Mouse (Mus musculus) activated CD4-positive, CD25-positive, alpha-beta regulatory T cell, adult 4 months (primary cell): ENCODE results near the gene Gpx2. TPM values are rescaled to one million over a fixed set of nuclear protein-coding genes. Genes with fewer than 3 reads are reported as not detected.
"Not testable (repeated sequence)": the region's sequence is repeated elsewhere in the genome, so short reads cannot be mapped to it uniquely, and the experiment has no call there.

ENCODE experiments used
- ATAC-seq: one replicate; pipeline ENCODE4 v1.8.0; 2017
- polyA plus RNA-seq, 2 experiments: library from polyadenylated mRNA; unstranded; fragments of 100-300 nt; shearing (Covaris generic); gene quantifications; one replicate each; pipeline ENCODE4 v1.2.1; 2017

The Gpx2 gene
- polyA plus RNA-seq, 2 experiments from 2014 or later: not detected

DNA sequence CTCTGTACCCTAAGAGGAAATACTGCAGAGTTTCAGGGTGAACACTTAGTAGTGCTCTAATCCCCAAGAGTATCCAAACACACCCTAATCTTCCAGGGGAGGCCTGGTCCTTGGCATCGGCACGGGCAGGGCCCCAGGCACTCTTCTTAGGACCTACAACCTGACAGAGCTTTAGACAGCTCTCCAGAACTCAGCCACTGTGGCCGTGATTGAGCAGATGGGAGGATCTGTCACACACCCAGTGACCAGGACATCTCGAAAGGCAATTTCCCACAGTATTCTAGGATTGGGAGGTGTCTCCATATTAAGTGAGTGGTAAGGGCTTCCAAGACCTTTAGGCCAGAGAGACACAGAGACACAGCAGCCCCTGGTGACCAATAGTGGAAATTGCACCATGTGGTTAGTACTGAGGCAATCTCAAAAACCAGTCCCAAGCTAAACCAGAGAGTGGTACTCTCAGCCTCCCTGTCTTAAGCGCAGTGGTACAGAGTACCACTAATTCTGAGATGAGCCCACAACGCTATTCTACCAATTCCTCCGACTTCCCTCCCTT, 8.4 kb upstream of the Gpx2 start:
- ATAC-seq: peak; percentile 78

DNA sequence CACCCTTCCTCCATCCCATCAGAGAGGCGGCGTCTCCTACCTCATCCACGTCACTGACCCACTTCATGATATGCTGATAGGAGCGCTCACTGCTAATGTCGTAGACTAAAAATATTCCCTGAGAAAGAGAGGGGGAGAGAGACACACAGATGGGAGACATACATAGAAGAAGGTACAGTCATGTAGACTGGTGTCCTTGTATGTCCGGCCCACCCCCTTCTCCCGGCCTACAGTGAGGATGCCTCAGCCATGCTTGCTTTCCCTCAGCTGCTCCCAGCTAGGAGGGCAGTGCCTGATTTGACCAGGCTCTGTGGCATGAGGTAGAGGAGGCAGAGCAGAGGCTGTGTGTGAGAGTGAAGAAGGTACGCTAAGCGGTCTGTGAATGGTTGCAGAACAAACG, 7.7 kb upstream of the Gpx2 start:
- no peak for ATAC-seq

DNA sequence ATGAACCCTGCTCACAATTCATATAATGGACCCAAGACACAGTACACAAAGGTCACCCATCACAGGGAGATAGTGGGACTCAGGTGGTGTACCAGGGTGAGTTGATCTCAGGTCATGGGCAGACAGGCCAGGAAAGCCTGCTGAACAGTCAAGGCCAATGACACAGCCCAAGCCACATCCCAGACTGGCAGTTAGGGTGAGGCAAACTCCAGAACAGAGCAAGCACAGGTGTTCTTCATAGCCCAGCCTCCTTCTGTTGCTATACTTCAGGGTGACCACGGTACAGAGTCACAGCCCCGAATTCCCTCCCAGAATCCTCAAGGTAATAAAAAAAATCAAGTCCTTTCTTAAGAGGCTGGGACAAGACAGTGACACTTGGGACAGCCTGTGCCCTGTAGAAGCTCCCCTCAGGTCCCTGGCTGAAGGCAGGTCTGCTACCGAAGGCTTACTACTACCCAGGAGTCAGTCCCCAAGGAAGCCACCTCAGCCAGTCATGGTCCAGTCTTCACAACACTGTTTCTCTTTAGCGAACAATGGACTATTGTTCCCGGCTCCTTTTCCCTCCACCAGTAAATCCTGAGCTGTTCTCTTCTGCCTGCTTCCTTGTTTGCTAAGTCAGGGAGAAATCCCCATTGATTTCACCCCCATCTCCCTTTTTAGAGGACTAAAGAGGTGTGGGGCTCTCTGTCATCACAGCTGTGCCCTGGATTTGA, 2.8 kb upstream of the Gpx2 start:
- ATAC-seq: no peak

DNA sequence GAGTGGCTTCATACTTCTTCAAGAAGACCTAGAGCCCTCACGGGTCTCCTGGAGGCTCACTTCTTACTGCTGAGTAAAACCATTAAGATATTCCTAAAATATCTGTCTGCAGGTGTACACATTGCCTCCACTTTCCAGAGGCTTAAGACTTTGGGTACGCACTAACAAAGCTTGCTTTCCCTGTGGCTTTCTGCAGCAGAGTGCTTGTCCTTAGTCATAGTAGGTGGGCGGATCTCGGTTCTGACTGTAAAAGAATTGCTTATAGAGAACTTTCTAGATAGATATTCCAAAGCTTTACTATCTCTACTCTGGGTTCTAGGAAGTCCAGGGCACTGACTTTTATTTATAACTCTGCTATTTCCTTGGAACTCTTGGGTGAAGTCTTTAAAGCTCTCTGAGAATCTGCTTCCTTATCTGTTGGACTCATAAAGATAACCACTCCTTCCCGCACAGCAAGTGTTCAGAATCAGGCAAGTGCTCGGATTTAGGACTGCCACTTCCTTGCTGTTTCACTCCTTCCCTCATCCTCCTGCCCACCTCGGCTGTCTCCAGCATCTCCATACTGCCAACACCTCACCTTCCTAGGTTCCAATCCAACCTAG, 1.7 kb upstream of the Gpx2 start:
- no peak for ATAC-seq

DNA sequence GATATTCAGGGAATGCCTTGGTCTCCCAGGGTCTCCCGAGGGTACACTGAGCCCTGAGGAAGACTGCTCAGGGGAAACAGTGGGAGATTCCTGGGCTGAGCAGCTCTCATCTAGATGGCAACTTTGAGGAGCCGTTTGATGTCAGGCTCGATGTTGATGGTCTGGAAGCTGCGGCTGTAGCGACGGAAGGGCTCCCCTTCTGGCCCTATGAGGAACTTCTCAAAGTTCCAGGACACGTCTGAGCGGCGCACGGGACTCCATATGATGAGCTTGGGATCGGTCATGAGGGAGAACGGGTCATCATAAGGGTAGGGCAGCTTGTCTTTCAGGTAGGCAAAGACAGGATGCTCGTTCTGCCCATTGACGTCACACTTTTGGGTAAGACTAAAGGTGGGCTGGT, 2.8 kb downstream of the Gpx2 start:
- not testable (repeated sequence) for ATAC-seq

DNA sequence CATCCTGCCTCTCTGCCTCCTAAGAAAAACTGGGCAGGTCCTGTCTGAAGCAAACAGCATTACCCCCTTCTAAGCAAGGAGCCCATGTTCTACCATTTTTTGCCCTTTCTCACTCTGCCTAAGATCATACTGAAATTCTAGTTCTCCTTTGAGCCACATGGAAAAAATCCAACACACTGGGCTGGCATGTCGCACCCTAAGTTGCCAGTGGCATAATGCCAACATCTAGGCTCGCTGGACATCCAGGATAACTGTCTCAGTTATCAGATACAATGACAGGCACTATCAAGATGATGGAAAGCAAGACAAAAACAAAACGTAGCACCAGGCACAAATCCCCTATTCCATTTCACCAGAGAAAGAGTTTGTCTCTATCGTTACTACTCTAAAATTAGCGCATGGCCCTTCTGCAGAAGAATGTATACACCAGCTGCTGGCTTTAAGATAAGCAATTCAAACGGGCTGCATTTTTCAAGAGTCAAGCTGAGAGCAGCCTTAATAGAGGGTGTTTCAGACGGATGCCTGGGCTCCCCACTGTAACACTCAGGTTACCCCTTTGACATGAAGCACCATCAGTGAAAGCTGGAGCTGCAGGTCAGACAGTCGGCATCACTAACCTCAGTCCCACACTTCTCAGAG, 4.8 kb downstream of the Gpx2 start:
- no peak for ATAC-seq

DNA sequence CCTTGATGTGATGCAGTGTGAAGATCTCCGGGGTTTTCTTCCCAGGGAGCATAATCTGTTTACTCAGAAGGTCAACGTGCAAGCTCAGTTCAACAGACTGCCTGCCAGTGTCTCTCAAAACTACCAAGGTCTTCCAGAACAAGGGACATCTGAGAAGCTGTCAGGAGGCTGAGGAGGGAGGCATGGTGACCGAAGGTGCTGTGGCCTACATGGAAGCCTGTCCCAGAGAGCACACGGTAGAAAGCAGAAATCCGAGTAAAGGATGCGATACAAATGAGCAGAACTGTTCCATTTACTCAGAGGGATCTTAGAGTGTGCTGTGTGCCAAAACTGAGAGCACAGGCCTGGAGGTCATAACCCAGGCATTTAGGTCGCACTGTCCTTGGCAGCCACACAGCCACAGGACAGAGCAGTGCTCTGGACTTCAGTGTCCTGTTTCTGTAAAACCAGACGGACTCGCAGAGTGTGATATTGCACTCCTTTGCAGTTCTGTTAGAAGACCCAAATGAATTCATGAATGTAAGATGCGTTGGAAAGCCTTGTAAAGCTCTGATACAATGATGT, 11.2 kb downstream of the Gpx2 start:
- no peak for ATAC-seq

DNA sequence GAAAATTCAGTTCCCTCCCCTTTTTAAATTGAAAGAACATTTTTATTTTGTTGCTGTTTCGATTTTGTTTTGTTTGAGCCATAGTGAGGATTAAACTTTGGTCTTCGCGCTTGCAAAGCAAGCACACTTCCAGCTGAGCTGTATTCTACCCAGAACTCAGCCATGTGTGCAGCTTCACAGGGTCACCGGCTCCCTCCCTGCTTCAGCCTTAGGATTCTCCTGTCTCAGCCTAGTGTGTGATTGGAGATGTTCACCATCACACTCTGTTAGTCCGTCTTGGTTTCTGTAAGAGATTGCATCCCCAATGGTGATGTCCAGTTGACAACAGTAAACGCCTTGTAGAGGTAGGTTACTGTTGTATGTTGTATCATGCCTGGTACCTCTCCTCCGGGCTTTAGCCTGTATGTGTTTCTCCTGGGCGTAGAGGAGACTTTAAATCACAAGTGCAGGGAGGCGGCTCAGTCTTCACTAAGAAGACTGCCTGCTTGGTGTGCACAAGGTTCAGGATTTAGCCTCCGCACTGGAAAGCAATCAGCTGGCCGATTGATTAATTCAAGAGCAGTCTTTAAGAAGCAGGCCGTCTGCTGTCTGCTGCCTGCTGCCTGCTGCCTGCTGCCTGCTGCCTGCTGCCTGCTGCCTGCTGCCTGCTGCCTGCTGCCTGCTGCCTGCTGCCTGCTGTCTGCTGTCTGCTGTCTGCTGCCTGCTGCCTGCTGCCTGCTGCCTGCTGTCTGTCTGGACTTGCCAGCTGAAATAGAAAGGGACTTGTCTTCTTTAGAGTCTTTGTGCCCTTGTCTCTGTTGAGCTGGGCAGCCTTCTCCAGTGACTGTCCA, 14.5 kb downstream of the Gpx2 start:
- no peak for ATAC-seq

DNA sequence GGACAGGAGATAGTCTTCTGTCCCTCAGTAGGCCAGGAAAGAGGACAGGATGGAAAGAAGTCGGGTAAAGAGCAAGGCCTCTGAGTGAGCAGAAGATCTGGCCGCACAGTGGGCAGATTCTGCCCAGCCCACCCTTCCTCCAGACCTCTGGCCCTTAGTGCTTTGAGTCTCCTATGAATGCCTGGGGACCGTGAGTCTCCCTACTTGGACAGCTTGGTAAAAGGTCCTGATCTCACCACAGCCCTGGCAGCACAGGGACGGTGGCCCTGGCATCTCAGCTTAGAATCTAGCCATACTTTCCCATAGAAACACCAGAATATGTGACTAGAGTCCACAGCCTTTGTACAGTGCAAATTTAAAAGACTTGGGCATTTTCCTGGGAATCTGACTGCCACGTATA, 15.4 kb downstream of the Gpx2 start:
- ATAC-seq: no peak

DNA sequence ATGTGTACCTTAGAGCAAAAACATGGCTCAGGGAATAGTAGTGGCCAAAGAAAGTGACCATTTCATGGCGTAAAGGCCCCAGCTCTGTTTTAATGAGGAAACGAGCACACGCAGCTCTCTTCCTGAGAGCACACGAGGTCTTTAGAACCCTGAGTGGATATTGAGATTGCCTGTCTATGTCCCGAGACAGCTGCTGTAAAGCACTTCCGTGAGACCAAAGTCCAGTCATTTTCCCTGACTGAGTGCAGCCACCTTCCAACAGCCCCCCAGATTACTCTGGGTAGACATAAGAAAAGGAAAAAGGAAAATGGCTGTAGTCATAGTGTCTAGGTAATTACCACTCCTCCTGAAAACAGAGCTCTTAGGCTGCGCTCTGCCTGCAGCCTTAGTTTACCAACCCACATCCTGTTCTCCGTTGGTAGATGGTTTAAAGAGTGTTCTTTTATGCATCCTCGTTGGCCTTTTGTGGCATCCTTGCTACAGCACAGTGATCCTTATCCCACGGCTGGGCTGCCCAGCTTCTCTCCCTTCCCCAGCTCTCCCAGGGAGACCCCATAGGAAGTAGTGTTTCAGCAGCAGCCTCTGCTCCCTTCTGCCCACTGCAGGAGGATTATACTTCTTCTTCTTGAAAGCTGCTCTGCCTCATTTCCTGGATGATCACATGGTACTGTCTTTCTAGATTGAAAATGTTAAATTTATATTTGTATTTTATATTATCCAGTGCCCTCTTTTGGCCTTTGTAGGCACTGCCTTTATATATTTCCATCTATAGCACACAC, 16.9 kb downstream of the Gpx2 start:
- ATAC-seq: peak; percentile 94

DNA sequence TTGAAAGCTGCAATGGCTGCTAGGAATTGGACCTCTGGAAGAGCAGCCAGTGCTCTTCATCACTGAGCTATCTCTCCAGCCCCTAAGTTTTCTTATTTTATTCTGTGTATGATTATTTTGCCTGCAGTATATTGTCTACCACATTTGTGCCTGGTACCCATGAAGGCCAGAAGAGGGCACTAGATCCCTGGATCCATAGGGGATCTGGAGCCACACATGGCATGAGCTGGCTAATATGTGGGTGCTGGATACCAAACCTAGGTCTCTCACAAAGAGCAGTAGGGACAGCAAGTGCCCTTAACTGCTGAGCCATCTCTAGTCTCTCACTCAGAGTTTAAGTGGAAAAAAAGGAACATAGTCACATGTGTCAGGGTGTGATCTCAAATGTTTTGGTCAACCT, 17.5 kb downstream of the Gpx2 start:
- no peak for ATAC-seq

DNA sequence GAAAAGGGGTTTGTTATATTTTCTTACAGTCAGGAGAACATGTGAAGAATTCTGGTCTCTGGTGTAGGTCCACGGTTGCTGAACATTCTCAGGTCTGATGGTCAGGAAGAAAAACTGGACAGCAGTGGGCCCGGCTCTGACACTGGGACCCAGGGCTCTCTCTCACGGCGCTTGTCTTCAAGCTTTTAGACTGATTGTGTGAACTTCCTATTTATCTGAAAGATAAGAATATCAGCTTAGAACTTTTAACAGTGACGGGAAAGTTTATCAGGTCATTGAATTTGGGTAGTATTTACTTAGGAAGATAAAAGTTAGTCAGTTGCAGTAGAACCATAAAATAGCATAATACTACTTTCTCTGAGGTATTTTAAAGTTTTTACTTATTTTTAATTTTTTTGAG, 18.5 kb downstream of the Gpx2 start:
- ATAC-seq: no peak

DNA sequence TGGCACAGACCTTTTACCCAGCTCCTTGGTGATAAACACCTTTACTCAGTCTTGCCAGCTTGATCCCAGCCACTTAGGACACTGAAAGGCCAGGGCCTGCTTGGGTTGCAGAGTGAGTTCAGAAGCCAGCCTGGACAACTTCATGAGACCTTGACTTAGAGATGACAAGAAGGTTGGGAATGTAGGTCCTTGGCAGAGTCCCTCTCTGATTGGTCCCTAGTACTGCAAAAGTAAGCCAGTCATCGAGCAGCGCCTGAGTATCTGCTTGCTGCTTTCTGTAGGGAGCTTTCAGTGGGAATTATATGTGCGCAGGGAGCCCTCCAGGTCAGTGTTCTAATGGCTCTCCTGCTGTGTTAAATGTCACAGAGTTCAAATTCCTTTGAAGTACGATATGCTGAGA, 20.2 kb downstream of the Gpx2 start:
- ATAC-seq: no peak

DNA sequence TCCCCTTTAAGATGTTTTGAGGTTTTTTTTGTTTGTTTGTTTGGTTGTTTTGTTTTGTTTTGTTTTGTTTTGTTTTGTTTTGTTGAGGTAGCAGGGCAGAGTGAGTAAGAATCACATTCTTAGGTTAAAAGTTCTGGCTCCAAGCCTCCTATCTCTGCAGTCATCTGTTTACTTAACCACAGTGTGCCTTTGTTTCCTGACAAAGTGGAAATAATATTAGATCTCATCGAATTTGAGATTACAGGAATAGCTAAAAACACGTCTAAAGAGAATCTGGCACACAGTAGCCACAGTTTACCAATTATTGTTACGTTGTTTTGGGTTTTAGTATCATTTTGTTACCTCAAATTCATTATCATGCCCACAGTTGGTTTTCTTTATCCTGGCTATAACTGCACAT, 20.7 kb downstream of the Gpx2 start:
- ATAC-seq: no peak

DNA sequence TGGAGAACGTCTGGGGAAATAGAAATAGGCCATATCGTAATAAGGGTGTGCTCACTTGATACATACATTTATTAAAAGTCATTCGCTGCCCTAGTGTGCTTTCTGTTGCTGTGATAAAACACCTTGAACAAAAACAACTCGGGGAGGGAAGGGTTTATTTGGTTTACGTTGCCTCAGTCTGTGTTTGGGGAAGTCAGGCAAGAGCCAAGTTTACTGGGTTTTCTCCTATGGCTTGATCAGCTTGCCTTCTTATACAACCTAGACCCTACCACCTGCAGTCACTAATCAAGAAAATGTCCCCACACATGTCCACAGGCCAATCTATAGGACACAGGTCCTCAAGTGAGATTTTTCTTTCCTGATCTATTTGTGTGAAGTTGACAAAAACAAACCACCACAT, 23.8 kb downstream of the Gpx2 start:
- ATAC-seq: no peak

DNA sequence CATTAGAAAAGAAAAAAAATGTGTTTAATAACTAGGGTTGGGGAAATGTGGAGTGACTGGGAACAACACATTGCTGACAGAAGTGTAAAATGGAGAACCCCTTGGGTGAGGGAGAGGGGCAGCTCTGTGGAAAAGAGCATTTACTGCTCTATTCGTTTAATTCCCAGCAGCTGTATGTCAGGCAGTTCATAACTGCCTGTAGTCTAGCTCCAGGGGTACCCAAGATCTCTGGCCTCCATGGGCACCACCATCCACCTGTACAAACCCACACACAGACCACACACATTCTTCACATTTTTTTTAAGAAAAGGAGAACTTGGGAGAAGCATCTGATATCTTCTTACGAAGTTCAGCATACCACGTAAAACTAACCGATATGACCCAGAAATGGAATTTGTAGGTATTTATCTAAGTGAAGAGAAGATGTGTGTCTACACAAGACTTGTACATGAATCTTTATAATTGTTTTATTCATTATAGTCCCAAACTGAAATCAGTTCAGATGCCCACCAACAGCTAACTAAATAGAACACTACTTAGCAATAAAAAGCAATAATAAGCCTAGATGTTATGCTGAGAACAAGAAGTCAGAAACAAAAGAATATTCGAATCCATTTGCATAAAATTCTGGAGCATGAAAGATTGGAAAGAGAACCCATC, 24.4 kb downstream of the Gpx2 start:
- no peak for ATAC-seq

DNA sequence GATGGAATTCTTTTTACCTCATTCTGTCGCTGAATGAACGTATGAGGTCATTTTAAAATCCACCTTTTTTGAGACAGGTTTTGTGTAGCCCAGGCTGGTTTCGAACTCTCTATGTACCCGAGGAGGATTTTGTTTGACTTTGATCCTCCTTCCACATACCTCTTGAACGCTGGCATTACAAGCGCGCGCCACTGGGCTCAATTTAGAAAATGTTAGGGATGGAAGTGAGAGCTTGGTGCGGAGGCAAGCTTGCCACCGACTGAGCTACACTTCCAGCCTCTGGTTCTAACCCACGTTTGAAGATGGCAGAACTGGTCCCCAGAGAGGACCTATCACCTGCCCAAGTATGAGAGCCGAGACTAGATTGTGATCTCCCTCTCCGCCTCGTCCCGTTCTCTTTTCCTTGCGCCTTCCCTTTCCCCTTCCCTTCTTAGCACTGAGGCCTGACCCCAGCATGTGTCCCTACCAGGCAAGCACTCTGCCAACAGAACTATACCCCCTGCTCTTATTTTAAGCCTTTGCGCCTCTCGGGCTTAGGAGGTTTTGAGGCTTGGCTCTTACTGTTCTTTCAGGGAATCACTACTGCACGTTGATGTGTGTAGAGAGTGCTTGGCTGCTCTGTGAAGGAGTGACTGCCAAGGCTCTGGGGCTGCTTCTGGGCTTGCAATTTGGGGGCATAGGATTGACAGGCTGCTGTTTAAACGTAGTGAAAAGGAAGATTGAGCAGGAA, 29.3 kb downstream of the Gpx2 start:
- ATAC-seq: no peak

DNA sequence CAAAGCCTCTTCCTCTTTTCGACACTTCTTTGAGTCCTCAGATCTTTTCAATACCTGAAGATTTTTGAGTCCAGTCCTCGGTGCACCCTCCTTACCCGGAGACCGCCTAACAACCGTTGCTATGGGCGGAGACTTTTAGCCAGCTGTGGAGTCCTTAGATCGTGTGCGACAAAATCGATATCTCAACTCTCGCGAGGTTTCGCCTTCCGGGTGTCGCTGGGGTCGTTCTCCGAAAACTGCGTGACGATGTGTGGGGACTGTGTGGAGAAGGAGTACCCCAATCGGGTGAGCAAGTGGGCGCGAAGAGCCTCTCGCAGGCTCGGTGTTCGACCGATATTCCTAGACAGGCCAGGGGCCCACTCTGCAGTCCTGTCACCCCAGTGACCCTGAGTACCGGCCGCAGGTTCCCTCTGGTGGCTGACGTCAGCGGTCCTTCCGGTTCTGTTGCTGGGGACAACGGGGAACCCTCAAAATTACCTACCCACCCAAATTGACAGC, 30.0 kb downstream of the Gpx2 start, which contains the start of the genes Churc1 and Fntb:
Churc1 (plus strand) TSS at position 185 of the 498 bp plus-strand sequence.
Fntb (plus strand) TSS at position 236 of the 498 bp plus-strand sequence.
- peak; percentile 96 for ATAC-seq

DNA sequence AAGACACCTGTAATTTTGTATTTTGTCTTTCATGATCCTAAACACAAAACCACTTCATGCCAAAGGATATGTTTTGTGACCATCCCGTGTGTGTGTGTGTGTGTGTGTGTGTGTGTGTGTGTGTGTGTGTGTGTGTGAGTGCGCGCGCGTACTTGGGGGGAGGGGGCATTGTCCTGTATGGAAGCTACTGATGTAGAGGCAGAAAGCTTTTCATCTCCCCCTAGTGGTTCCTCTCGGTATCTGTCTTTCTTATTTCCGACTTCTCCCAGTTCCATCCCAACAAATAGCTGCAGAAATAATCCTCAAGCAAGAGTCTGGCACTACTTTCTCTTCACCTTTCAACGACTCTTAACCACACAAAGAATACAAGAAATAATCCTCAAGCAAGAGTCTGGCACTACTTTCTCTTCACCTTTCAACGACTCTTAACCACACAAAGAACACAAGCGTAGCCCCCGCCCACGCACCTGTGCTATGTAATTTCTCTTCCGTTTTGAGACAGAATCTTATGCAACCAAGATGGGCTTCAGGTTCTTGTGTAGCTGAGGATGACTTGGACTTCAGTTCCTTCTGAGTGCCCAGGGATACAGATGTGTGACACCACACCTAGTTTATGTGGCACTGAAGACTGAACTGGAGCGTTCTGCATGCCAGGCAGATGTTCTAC, 42.6 kb downstream of the Gpx2 start:
- ATAC-seq: peak; percentile 96
